Mouse (Mus musculus) hindbrain, embryonic 15.5 days (tissue): ENCODE measurements around the gene Vsnl1. TPM values are rescaled to one million over a fixed set of nuclear protein-coding genes. Genes with fewer than 3 reads are reported as not detected.

ENCODE experiments used
- ATAC-seq: fragments of 200-750 bp; cut with Nextera tagmentation; 2 replicates; pipeline ENCODE4 v1.8.0; 2017; ENCODE audit warnings: low read depth, moderate number of reproducible peaks, moderate TSS enrichment; ENCODE audit not compliant: low FRiP score
- H3K27ac ChIP-seq: fragments of 300-500 bp; sonication (generic); replicated peaks from 2 replicates; pipeline ENCODE4 v1.5.1; 2015; ENCODE audit warnings: mild to moderate bottlenecking, inconsistent platforms
- H3K27me3 ChIP-seq: fragments of 300-500 bp; sonication (generic); 2 replicates; pipeline ENCODE4 v1.6.1; 2015; ENCODE audit warnings: control low read depth, inconsistent platforms
- H3K36me3 ChIP-seq: fragments of 300-500 bp; sonication (generic); 2 replicates; pipeline ENCODE4 v1.6.1; 2015; ENCODE audit warnings: control low read depth, inconsistent platforms
- H3K4me1 ChIP-seq: fragments of 300-500 bp; sonication (generic); replicated peaks from 2 replicates; pipeline ENCODE4 v1.6.1; 2015; ENCODE audit warnings: control low read depth, inconsistent platforms
- H3K4me2 ChIP-seq: fragments of 300-500 bp; sonication (generic); 2 replicates; pipeline ENCODE4 v1.6.1; 2015; ENCODE audit warnings: moderate library complexity, mild to moderate bottlenecking, inconsistent platforms
- H3K4me3 ChIP-seq: fragments of 300-500 bp; sonication (generic); 2 replicates; pipeline ENCODE4 v1.5.1; 2015; ENCODE audit warnings: mild to moderate bottlenecking, inconsistent platforms
- H3K9ac ChIP-seq: fragments of 300-500 bp; sonication (generic); 2 replicates; pipeline ENCODE4 v1.6.1; 2015; ENCODE audit warnings: inconsistent platforms
- H3K9me3 ChIP-seq: fragments of 300-500 bp; sonication (generic); 2 replicates; pipeline ENCODE4 v1.6.1; 2016; ENCODE audit warnings: control low read depth, inconsistent platforms
- WGBS: fragments of 180-500 bp; shearing (Covaris S2); methylation state at CpG from one replicate; pipeline ENCODE4 v1.1.7; 2015; 5-methylcytosine and 5-hydroxymethylcytosine counted together
- polyA plus RNA-seq: library from polyadenylated mRNA; unstranded; fragments of >200 nt; fragmentation: Nextera tagmentation; extraction: Ambion mirVana; gene quantifications from 2 replicates; pipeline ENCODE4 v1.2.1, GENCODE M21; 2015

Gene Vsnl1
- polyA plus RNA-seq, 1 experiment from 2014 or later, result 123 TPM

DNA sequence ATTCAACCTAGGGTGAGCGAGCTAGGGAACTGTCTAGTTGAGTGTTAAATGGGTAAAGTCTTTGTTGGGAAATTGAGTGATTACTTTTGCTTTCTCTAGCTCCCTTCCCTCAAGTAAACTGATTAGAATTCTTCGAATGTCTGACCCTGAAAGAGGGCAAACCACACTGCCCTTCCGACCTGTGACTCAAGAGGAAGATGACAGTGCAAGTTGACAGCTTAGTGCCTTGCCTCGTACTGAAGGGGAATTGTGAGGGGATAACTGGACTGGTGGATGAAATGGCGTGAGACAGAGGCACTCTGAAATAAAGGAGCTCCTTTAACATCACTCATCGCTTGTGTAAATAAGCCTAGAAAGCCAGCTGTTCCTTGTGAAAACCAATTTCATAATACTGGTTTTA lies 118.7 kb downstream of the Vsnl1 start:
- H3K27ac ChIP-seq, result no peak overlapping the region
- H3K4me1 ChIP-seq, result no peaks in the 10 kb centered on the region
- H3K4me3 ChIP-seq, result no peak overlapping the region
- ATAC-seq, result no peak
- 66% methylated on average over 6 of the region's 6 CpGs for WGBS
- no peaks in the 10 kb centered on the region for H3K27me3 ChIP-seq
- H3K9me3 ChIP-seq, result no peaks in the 10 kb centered on the region
- no peak overlapping the region for H3K4me2 ChIP-seq
- H3K36me3 ChIP-seq, result peaks cover 30% of the 10 kb centered on the region
- H3K9ac ChIP-seq, result no peak overlapping the region

DNA sequence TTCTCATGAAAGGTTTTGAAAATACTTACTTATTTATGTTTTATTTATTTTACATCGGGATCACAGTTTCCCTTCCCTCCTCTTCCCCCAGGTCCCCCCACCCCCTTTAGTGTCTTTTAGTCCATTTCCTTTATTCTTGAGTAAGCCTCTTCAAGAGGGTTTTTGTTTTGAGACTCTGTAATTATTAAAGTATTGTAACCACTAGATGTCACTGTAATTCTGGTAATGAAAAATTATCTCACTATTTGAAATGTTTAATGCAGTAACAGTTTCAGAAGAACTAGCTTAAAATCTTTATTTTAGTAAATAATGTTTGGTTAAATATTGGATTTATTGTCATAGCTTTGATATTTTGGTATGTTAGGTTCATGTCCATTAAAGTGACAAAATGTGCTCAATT lies 122.6 kb downstream of the Vsnl1 start:
- ATAC-seq, result no peak
- Histone ChIP-seq H3K36me3 (peaks cover 40% of the 10 kb centered on the region), H3K4me2 (no peak overlapping the region), H3K27me3 (no peaks in the 10 kb centered on the region), H3K4me1 (no peaks in the 10 kb centered on the region), H3K9ac (no peak overlapping the region), H3K4me3 (no peak overlapping the region), H3K9me3 (no peaks in the 10 kb centered on the region), H3K27ac (no peak overlapping the region)
- WGBS, result 68% methylated on average over 1 of the region's 1 CpGs

DNA sequence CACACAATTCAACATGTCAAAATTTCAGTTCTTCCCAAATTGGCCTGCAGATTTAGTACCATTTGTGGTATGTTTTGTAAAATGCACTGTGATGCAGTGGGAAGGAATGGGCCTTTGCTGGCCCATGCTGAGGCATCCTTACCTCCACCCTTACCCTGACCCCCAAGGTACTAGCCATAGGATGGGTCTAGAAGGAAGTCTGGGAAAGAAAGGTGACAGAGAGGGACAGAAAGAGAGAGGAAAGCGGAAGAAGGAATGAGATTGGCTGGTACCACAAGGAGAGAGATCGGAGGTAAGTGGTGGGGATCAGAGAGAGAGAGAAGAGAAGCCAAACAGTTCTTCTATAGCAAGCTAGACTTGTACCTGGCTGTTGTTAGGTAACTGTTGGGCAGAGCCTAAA lies 125.3 kb downstream of the Vsnl1 start:
- no peak overlapping the region for H3K9ac ChIP-seq
- no peak overlapping the region for H3K4me3 ChIP-seq
- H3K27ac ChIP-seq, result no peak overlapping the region
- H3K36me3 ChIP-seq, result peaks cover 47% of the 10 kb centered on the region
- no peaks in the 10 kb centered on the region for H3K9me3 ChIP-seq
- H3K27me3 ChIP-seq, result no peaks in the 10 kb centered on the region
- H3K4me1 ChIP-seq, result no peaks in the 10 kb centered on the region
- no peak for ATAC-seq
- H3K4me2 ChIP-seq, result no peak overlapping the region
- WGBS, result 97% methylated on average over 2 of the region's 2 CpGs

DNA sequence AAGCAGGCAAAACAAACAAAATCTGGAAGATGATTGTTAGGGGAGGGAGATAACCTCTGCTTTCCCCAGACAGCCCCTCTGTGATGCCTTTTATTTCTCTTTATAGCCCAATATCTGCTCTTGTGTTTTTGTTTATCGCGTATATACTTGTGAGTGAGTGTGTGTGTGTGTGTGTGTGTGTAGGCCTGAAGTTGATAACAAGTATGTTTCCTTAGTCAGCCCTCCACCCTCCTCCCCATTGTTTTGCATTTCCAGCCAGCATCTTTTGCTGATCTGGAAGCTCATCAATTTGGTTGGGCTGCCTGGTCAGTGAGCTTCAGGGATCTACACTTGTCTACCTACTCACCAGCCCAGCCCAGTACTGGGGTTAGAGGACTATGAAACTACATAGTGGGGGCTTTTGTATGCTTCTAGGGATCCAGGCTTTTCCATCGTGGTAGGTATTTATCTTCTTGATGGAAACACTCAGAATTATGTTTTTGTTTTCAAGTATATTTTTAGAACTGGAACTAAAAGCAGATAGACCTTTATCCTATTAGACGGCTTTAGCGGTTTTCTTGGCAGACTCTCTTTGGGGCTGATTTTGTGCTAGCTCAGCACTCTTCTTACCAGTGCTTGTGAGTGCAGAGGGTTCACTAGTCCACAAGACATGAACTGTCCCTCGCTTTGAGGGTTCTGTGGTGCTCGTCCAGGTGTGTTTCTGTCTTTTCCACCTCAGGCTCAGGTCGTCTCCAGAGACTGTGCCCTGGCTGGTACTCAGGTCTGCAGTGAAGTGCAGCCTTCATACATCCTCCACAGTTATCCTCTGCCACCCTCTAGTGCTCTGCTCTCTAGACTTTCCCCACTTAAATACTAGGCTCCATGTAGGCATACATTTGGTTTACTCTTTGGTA lies 129.4 kb downstream of the Vsnl1 start:
- Histone ChIP-seq H3K4me2 (no peak overlapping the region), H3K27me3 (no peaks in the 10 kb centered on the region), H3K9me3 (no peaks in the 10 kb centered on the region), H3K4me1 (no peaks in the 10 kb centered on the region), H3K4me3 (no peak overlapping the region), H3K9ac (no peak overlapping the region), H3K27ac (no peak overlapping the region), H3K36me3 (peaks cover 54% of the 10 kb centered on the region)
- no peak for ATAC-seq
- 92% methylated on average over 8 of the region's 8 CpGs for WGBS

DNA sequence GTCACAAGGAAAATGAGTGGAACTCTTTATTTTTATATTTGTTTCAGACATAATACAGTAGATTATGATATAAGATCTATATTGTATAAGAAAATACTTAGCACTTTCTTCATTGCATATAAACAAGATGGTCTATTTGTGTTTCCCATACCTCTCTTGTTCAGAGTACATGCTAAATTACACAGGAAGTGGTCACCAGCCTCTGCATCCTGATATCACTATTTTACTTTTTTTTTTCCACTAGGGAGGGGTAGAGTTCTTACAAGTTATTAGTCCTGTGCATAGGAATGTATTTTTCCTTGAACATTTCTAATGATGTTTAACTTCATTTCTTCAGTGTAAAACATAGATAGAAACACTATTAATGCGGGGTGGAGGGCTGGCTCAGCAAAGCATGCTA lies 135.6 kb downstream of the Vsnl1 start:
- H3K4me3 ChIP-seq, result no peak overlapping the region
- WGBS, result 100% methylated on average over 1 of the region's 1 CpGs
- H3K4me1 ChIP-seq, result no peaks in the 10 kb centered on the region
- H3K27me3 ChIP-seq, result no peaks in the 10 kb centered on the region
- no peak for ATAC-seq
- peaks cover 62% of the 10 kb centered on the region for H3K36me3 ChIP-seq
- H3K9me3 ChIP-seq, result no peaks in the 10 kb centered on the region
- H3K4me2 ChIP-seq, result no peak overlapping the region
- H3K27ac ChIP-seq, result no peak overlapping the region
- H3K9ac ChIP-seq, result no peak overlapping the region

DNA sequence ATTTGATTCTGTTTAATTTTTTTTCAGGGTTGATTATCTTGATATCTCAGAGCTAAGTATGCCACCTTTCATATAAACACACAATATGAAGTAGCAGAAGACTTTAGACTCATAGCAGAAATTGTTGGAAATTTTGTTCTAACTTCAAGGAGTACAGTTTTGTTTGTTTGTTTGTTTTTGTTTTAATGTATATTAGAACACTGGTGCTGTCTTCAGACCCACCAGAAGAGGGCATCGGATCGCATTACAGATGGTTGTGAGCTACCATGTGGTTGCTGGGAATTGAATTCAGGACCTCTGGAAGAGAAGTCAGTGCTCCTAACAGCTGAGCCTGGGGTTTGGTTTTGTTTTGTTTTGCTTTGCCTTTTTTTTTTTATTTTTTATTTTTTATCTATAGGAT lies 150.0 kb downstream of the Vsnl1 start:
- Histone ChIP-seq H3K9ac (no peak overlapping the region), H3K27me3 (no peaks in the 10 kb centered on the region), H3K9me3 (no peaks in the 10 kb centered on the region), H3K4me1 (no peaks in the 10 kb centered on the region), H3K27ac (no peak overlapping the region), H3K4me2 (no peak overlapping the region), H3K36me3 (peaks cover 53% of the 10 kb centered on the region), H3K4me3 (no peak overlapping the region)
- 97% methylated on average over 2 of the region's 2 CpGs for WGBS
- ATAC-seq, result no peak

DNA sequence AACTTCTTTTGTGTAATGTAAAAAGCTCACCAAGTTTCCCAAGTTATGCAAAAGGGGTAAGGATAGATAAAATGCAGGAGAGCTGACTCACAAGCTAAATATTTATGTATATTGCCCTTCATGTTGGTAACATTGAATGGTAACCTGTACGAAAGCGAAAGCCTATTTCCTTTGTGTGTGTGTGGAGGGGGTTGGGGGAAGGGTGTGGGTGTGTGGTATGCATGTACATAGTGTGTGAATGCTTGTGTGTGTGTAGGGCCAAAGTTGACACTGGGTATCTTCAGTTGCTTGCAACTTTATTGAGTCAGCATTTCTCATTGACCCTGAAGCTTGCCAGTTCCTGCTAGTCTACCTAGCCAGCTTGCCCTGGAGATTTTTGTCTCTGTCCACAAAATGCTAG lies 154.8 kb downstream of the Vsnl1 start:
- no peak overlapping the region for H3K9ac ChIP-seq
- no peak overlapping the region for H3K4me3 ChIP-seq
- no peak overlapping the region for H3K4me2 ChIP-seq
- H3K4me1 ChIP-seq, result no peaks in the 10 kb centered on the region
- ATAC-seq, result no peak
- H3K27me3 ChIP-seq, result no peaks in the 10 kb centered on the region
- WGBS, result 97% methylated on average over 2 of the region's 2 CpGs
- H3K27ac ChIP-seq, result no peak overlapping the region
- H3K36me3 ChIP-seq, result peaks cover 48% of the 10 kb centered on the region
- no peaks in the 10 kb centered on the region for H3K9me3 ChIP-seq

DNA sequence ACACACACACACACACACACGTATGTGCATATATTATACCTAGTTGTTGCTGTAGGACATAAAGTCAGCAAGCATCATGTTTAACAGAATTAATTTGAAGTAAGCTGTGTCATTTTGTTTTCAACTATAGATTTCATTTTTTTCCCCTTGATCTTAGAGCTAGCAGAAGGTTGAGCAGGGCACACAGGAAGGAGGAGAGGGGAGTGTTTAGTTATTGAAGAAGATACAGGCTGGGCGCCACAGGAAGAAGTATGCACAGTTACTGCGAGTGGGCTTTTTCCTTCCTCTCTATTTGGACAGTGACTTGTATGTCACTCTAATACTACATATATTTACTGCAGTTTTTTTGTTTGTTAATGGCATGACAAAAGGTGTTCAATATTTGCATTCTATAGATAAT lies 156.5 kb downstream of the Vsnl1 start:
- 97% methylated on average over 3 of the region's 3 CpGs for WGBS
- no peaks in the 10 kb centered on the region for H3K4me1 ChIP-seq
- H3K4me3 ChIP-seq, result no peak overlapping the region
- no peak overlapping the region for H3K27ac ChIP-seq
- no peaks in the 10 kb centered on the region for H3K27me3 ChIP-seq
- no peaks in the 10 kb centered on the region for H3K9me3 ChIP-seq
- no peak overlapping the region for H3K9ac ChIP-seq
- no peak overlapping the region for H3K4me2 ChIP-seq
- no peak for ATAC-seq
- H3K36me3 ChIP-seq, result peaks cover 37% of the 10 kb centered on the region

DNA sequence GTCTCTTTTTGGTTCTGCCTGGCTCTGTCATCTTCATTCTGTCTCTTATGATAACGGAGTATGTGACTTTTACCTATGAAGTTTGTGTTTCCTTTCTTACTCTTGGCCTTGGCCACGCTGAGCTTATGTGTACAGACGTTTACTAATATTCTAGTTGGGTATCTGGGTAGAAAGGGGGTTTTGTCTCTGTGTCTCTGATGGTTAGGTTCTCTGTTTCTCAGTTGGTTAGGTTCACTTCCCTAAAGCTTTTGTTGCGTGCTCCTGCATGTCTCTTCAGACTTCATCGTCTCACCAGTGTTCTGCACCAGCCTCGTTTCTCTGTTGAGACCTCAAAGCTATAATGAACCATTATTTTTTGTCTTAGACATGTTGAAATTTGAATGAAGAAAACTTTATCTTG lies 159.2 kb downstream of the Vsnl1 start:
- Histone ChIP-seq H3K27ac (no peak overlapping the region), H3K36me3 (peaks cover 40% of the 10 kb centered on the region), H3K4me2 (no peak overlapping the region), H3K9me3 (no peaks in the 10 kb centered on the region), H3K4me3 (no peak overlapping the region), H3K27me3 (no peaks in the 10 kb centered on the region), H3K4me1 (no peaks in the 10 kb centered on the region), H3K9ac (no peak overlapping the region)
- WGBS, result 95% methylated on average over 6 of the region's 6 CpGs
- ATAC-seq, result no peak

DNA sequence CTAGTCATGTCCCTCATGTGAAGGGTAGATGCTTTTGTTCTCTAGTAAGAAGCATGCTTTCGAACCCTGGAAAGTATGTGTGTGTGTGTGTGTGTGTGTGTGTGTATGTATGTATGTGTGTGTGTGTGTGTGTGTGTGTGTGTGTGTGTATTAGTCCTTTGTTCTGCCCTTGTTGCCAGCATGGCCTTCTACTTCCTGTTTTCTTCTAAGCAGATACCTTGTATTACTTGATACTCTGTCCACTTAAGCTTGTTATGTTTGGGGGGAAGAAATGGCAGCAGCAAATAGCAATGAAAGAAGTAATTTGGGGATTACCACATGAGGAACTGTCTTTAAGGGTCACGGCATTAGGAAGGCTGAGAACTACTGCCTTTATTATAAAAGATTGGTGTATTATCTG lies 159.8 kb downstream of the Vsnl1 start:
- H3K36me3 ChIP-seq, result peaks cover 40% of the 10 kb centered on the region
- WGBS, result 88% methylated on average over 2 of the region's 2 CpGs

More for the DNA sequence above, 159.8 kb downstream of the Vsnl1 start:
- H3K9me3 ChIP-seq, result no peaks in the 10 kb centered on the region
- no peak overlapping the region for H3K27ac ChIP-seq
- no peak overlapping the region for H3K4me3 ChIP-seq
- H3K4me1 ChIP-seq, result no peaks in the 10 kb centered on the region
- no peak for ATAC-seq
- H3K27me3 ChIP-seq, result no peaks in the 10 kb centered on the region
- H3K4me2 ChIP-seq, result no peak overlapping the region
- H3K9ac ChIP-seq, result no peak overlapping the region
